Mouse (Mus musculus) macrophage (primary cell): ENCODE data around the gene Zfp748. TPM values are rescaled to one million over a fixed set of nuclear protein-coding genes. Genes with fewer than 3 reads are reported as not detected.

Experiments used
- H3K27ac ChIP-seq: fragments of 350-480 bp; formaldehyde crosslinking; 2 replicates; pipeline ENCODE4 v1.9.0; 2021
- H3K36me3 ChIP-seq: fragments of 350-480 bp; formaldehyde crosslinking; 2 replicates; pipeline ENCODE4 v1.9.0; 2021; ENCODE audit errors: inconsistent target
- H3K4me3 ChIP-seq: fragments of 350-480 bp; formaldehyde crosslinking; 2 replicates; pipeline ENCODE4 v1.9.0; 2021; ENCODE audit errors: inconsistent target
- H3K79me2 ChIP-seq: fragments of 350-480 bp; formaldehyde crosslinking; 2 replicates; pipeline ENCODE4 v1.9.0; 2021; ENCODE audit errors: inconsistent target
- WGBS: methylation state at CpG from one replicate; pipeline ENCODE4 v1.1.7; 2026; ENCODE audit warnings: inconsistent platforms; ENCODE audit not compliant: missing documents; 5-methylcytosine and 5-hydroxymethylcytosine counted together
- polyA plus RNA-seq: library from polyadenylated mRNA; stranded (reverse); fragments of 250-400 nt; gene quantifications from 3 replicates; pipeline ENCODE4 v1.2.4, GENCODE M21; 2018; ENCODE audit warnings: inconsistent platforms
- total RNA-seq, 78 experiments: library from RNA; depleted of rRNA; stranded (reverse); fragments of 250-400 nt; gene quantifications; 1 replicate in 9 of 78; 2 replicates in 24 of 78; 3 replicates in 43 of 78; 4 replicates in 2 of 78; pipeline ENCODE4 v1.2.4; 2018; ENCODE audit warnings: inconsistent platforms in 56 of 78

Zfp748 gene
- total RNA-seq (2018; cell fraction: chromatin; rRNA removed), result 10 to 100 TPM in 12 of 26 experiments, 1 to 10 TPM in 14; 1.4 to 20.0 (median 9.5) TPM
- 1 to 10 TPM in 25 of 26 experiments, under 1 TPM in 1; 0.97 to 8.4 (median 4.8) TPM for total RNA-seq (2018; cell fraction: cytosol; rRNA removed)
- 10 to 100 TPM in 11 of 26 experiments, 1 to 10 TPM in 15; 1.5 to 25.0 (median 8.4) TPM for total RNA-seq (2018; cell fraction: nucleus; rRNA removed)
- 5.2 to 6.7 TPM (median 6.2 TPM) in 3 replicates for polyA plus RNA-seq

GRCm38 (mm10) chr13:67553730-67554129 lies at the start of gene Zfp748:
Gene Zfp748 (minus strand): TSS chr13:67553830.
- Histone ChIP-seq H3K4me3 (peak within 1 kb of the TSS; percentile 80), H3K36me3 (no peaks in the 10 kb centered on the region), H3K79me2 (peaks cover 40% of the 10 kb centered on the region), H3K27ac (peak within 1 kb of the TSS; percentile 40)
- WGBS, result 90% methylated on average over 2 of the region's 4 CpGs

DNA sequence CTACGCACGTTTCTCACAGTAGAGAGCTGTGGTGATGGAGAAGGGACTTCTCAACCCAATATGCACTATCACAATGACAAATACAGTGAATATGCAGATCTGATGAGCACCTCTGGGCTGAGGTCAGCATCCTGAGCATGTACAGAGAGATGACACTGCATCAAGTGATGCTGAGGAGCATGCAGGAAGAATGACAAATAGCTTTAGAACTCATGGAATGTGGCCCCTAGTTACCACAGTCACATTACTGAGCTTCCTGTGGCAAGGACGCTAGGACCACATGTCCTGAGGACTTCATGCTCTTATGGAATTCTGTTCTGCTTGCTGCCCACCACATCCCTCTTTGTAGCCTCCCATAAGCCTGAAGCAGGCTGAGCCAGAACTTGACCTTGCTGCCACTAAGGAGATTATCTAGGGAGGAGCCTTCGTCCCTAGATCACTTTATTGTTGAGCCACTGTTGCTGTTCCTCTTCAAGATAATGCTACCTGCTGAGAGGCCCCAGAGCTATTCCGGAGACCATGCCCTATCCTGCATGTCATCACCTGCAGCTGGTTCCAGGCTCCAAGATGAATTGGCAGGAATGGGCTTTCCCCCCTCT lies 19.1 kb upstream of the Zfp748 start:
- WGBS, result 71% methylated on average over 5 of the region's 5 CpGs
- H3K79me2 ChIP-seq, result no peaks in the 10 kb centered on the region
- no peak overlapping the region for H3K4me3 ChIP-seq
- H3K27ac ChIP-seq, result no peak overlapping the region
- H3K36me3 ChIP-seq, result no peaks in the 10 kb centered on the region

DNA sequence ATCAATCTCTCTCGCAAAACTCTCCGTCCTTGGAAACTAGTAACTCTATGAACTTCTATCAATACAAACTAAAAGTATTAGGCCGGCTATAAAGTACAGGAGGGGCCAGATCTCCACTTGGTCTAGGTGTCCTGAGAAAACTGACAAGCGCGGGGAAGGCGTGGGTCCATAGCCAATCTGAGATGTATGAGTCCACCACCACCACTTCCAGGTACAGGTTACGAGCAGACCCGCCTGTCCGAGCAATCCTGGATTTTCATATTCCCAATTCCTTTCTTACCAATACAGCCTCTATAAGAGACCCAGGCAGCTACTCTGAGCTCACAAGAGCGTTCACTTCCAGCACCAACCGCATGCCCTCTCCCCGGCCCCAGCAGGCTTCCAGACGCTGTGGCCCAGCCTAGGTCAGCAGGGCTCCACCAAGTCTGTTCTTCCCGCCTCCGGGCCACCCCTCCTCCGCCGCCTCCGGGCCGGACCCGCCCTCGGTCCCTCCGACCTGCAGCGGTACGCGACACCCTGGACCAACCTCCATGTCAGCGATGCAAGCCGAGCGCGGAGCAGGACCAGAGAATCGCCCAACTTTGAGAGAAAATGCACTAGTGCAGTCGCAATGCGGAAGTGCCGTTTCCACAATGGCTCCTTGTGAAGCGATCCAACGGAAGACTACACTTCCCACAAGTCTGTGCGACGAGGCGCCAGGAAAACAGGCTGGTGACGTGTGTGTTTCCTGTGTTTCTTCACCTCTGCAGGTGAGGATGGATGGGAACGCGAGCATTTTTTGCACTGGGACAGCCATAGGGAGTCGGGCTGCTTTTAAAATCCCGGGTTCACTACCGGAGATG lies 904 bp downstream of the Zfp748 start:
- Histone ChIP-seq H3K79me2 (peaks cover 50% of the 10 kb centered on the region), H3K36me3 (no peaks in the 10 kb centered on the region), H3K27ac (peak overlapping the region; percentile 40), H3K4me3 (peak overlapping the region; percentile 80)
- 3% methylated on average over 27 of the region's 44 CpGs for WGBS

DNA sequence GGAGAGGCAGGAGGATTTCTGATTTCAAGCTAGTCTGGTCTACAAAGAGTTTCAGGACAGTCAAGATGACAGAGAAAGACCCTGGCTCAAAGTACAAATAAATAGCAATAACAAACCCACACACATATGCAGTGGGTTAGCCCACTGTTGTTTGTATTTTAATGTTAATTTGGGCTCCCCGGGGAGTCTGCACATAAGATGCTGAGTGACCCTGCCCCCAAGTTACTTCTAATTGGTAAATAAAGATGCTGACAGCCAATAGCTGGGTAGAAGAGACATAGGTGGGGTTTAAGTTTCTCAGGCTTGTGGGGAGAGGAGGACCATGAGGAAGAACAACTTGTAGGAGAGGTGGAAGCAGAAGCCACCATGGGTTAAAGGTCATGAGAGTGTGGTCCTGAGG lies 7.7 kb downstream of the Zfp748 start:
- WGBS, result 100% methylated on average over 1 of the region's 1 CpGs
- H3K27ac ChIP-seq, result no peak overlapping the region
- H3K36me3 ChIP-seq, result peaks cover 55% of the 10 kb centered on the region
- peaks cover 50% of the 10 kb centered on the region for H3K79me2 ChIP-seq
- no peak overlapping the region for H3K4me3 ChIP-seq

GRCm38 (mm10) chr13:67527049-67527730 lies 26.4 kb downstream of the Zfp748 start:
- Histone ChIP-seq H3K36me3 (0 out of 2 replicates have a peak, but pooled peaks cover 1% of the 10 kb centered on the region), H3K79me2 (peaks cover 38% of the 10 kb centered on the region), H3K27ac (peak overlapping the region; percentile 52), H3K4me3 (no peak overlapping the region)
- WGBS, result 39% methylated on average over 3 of the region's 3 CpGs

DNA sequence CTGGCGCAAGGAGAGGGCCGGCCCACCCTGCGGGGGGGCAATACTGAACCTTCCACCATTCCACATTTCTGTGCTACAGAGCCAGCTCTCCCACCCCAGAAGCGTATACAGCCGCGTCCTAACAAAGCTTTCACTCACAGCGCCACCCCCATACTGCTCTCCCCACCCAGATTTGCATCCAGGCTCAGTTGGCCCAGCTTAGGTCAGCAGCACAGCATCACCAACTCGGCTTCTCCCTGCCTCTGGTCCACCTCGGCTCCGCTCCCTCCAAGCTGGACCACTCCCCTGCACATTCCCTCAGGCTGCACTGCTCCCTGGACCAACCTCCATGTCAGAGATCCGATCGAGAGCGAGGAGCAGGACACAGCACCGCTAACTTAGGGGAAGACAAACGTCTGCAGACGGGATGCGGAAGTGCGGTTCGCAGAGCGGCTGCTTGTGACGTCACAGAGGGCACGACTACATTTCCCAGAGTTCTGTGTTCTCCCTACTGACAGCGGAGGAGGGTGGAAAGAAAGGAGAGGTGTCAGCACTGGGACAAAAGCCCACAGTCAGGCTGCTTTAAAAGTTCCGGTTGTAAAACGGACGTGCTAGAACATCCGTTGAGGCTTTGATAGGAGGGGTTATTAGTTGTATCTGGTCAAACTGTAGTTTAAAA lies 27.7 kb downstream of the Zfp748 start, which contains the start of the genes Gm26965 and Zfp87:
TSS of gene Gm26965 (minus strand) at position 399 of the 658 bp plus-strand sequence.
TSS of gene Zfp87 (minus strand) at position 425 of the 658 bp plus-strand sequence.
- H3K27ac ChIP-seq, result peak within 1 kb of the TSS; percentile 52
- under 1% methylated on average over 27 of the region's 27 CpGs for WGBS
- peak within 1 kb of the TSS; percentile 79 for H3K4me3 ChIP-seq
- H3K36me3 ChIP-seq, result peaks cover 15% of the 10 kb centered on the region
- H3K79me2 ChIP-seq, result peaks cover 51% of the 10 kb centered on the region

- no peak overlapping the region for H3K4me3 ChIP-seq
- H3K79me2 ChIP-seq, result peaks cover 12% of the 10 kb centered on the region; the same call in 1 of the 2 replicates
- H3K27ac ChIP-seq, result no peak overlapping the region
- WGBS, result 100% methylated on average over 1 of the region's 1 CpGs
- no peaks in the 10 kb centered on the region for H3K36me3 ChIP-seq
These were observed 52.7 kb downstream of the Zfp748 start for GRCm38 (mm10) chr13:67500908-67501307.

DNA sequence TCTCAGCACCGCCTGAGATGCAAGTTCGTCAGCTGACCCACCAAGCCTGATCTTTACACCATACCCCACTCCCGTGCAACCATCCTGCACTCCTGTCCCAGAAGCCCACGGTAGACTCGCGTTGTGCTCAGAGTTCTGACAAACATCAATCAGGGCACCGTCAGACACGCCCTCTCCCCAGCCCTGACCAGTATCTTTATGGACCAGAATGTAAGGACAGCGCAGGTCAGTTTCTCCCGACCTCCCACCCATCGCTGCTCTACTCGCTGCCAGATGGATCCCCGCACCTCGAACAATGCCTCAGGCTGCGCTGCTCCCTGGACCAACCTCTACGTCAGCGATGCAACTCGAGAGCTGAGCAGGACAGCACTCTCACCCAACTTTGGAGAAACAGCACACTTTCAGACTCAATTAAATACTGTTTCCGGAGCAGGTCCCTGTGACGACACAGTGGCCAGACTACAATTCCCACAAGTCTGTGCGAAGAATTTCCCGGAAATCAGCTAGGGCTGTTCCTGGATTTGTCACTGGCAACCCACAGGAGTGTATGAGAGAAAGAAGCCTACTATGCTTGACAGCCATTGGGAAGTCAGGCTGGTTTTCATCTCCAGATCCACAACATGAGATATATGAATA lies 53.4 kb downstream of the Zfp748 start, which contains the start of gene Zfp58:
TSS of gene Zfp58 (minus strand) at position 472 of the 636 bp plus-strand sequence.
- 2% methylated on average over 22 of the region's 22 CpGs for WGBS
- peak within 1 kb of the TSS; percentile 94 for H3K4me3 ChIP-seq
- peaks cover 2% of the 10 kb centered on the region; the same call in 1 of the 2 replicates for H3K36me3 ChIP-seq
- H3K79me2 ChIP-seq, result peaks cover 12% of the 10 kb centered on the region; the same call in 1 of the 2 replicates
- H3K27ac ChIP-seq, result peak within 1 kb of the TSS; percentile 31; the same call in 1 of the 2 replicates

- H3K79me2 ChIP-seq, result peaks cover 12% of the 10 kb centered on the region; the same call in 1 of the 2 replicates
- peaks cover 48% of the 10 kb centered on the region for H3K36me3 ChIP-seq
- WGBS, result 100% methylated on average over 1 of the region's 1 CpGs
These were observed 58.0 kb downstream of the Zfp748 start for GRCm38 (mm10) chr13:67495631-67496030.

More at GRCm38 (mm10) chr13:67495631-67496030, 58.0 kb downstream of the Zfp748 start:
- no peak overlapping the region for H3K4me3 ChIP-seq
- no peak overlapping the region for H3K27ac ChIP-seq

Other genes with a start within 250 kb of the Zfp748 start
- gene Zfp457, start 247.3 kb downstream of the Zfp748 start, polyA plus RNA-seq, result not detected in 3 replicates
- gene Zfp595, start 221.3 kb downstream of the Zfp748 start, polyA plus RNA-seq, result 2.8 to 5.1 TPM (median 3.8 TPM) in 3 replicates
- not detected in 3 replicates for gene Gm28044, start 193.3 kb downstream of the Zfp748 start, polyA plus RNA-seq
- 2.7 to 4.7 TPM (median 4.4 TPM) in 3 replicates for gene Zfp953, start 193.2 kb downstream of the Zfp748 start, polyA plus RNA-seq
- gene Gm28041, start 178.1 kb downstream of the Zfp748 start, polyA plus RNA-seq, result 0.44 to 0.63 TPM in 2 of 3 replicates, not detected in the other
- gene Zfp456, start 178.0 kb downstream of the Zfp748 start, polyA plus RNA-seq, result 2.0 to 3.9 TPM (median 3.4 TPM) in 3 replicates
- gene Zfp429, start 154.0 kb downstream of the Zfp748 start, polyA plus RNA-seq, result 6.7 to 16.2 TPM (median 12.5 TPM) in 3 replicates
- 0.06 to 0.61 TPM (median 0.37 TPM) in 3 replicates for gene Zfp459, start 132.4 kb downstream of the Zfp748 start, polyA plus RNA-seq
- gene Zfp874a, start 102.2 kb downstream of the Zfp748 start, polyA plus RNA-seq, result 6.3 to 10.0 TPM (median 9.7 TPM) in 3 replicates
- 4.9 to 9.3 TPM (median 7.7 TPM) in 3 replicates for gene Zfp874b, start 69.6 kb downstream of the Zfp748 start, polyA plus RNA-seq
- 4.4 to 10.5 TPM (median 6.7 TPM) in 3 replicates for gene Zfp58, start 53.3 kb downstream of the Zfp748 start, polyA plus RNA-seq
- gene Gm26965, start 27.7 kb downstream of the Zfp748 start, polyA plus RNA-seq, result not detected in 3 replicates
- 19.6 to 25.6 TPM (median 21.4 TPM) in 3 replicates for gene Zfp87, start 27.7 kb downstream of the Zfp748 start, polyA plus RNA-seq
- 9.1 to 16.7 TPM (median 9.3 TPM) in 3 replicates for gene Zfp729b, start 55.9 kb upstream of the Zfp748 start, polyA plus RNA-seq
- gene Gm49345, start 83.9 kb upstream of the Zfp748 start, polyA plus RNA-seq, result not detected in 3 replicates
- 5.2 to 8.7 TPM (median 6.5 TPM) in 3 replicates for gene Zfp729a, start 84.0 kb upstream of the Zfp748 start, polyA plus RNA-seq
- gene Zfp738, start 133.2 kb upstream of the Zfp748 start, polyA plus RNA-seq, result 4.4 to 8.6 TPM (median 6.8 TPM) in 3 replicates
- gene Zfp65, start 175.3 kb upstream of the Zfp748 start, polyA plus RNA-seq, result 11.0 to 17.4 TPM (median 11.8 TPM) in 3 replicates
- gene Zfp85, start 201.4 kb upstream of the Zfp748 start, polyA plus RNA-seq, result 2.2 to 4.9 TPM (median 4.3 TPM) in 3 replicates
- gene Zfp493, start 225.9 kb upstream of the Zfp748 start, polyA plus RNA-seq, result 2.4 to 3.7 TPM (median 2.5 TPM) in 3 replicates